Mouse (Mus musculus) liver, adult 2 months (tissue): ENCODE measurements around the gene Pigl.

Source experiments
- CTCF ChIP-seq: fragments of 200-500 bp; IDR thresholded peaks from 2 replicates; pipeline ENCODE4 v1.5.1; 2011; ENCODE audit warnings: low read depth, low read length, control low read depth
- POLR2A ChIP-seq: fragments of 200-500 bp; IDR thresholded peaks from 2 replicates; pipeline ENCODE4 v1.6.1; 2011; ENCODE audit warnings: low read length, control low read depth; ENCODE audit not compliant: insufficient read depth; ENCODE audit errors: extremely low read depth

- TF ChIP-seq CTCF (no peak), POLR2A (no peak)
These were observed 95.4 kb downstream of the Pigl start for GRCm38 (mm10) chr11:62553633-62554032.
